Mouse (Mus musculus) hindbrain, embryonic 14.5 days (tissue): ENCODE results near the gene Trim28. TPM values are rescaled to one million over a fixed set of nuclear protein-coding genes. Genes with fewer than 3 reads are reported as not detected.
A peak's percentile ranks its signal among the peaks of the same experiment; 100 is the strongest.

Source experiments
- ATAC-seq: fragments of 200-750 bp; cut with Nextera tagmentation; 2 replicates; pipeline ENCODE4 v1.8.0; 2017; ENCODE audit warnings: moderate number of reproducible peaks, mild to moderate bottlenecking, moderate TSS enrichment, moderate library complexity; ENCODE audit not compliant: low FRiP score
- DNase-seq: peaks from one replicate; pipeline ENCODE4 v3.0.0-alpha.2; 2015; ENCODE audit warnings: low spot score
- H3K27ac ChIP-seq: fragments of 300-500 bp; sonication (generic); 2 replicates; pipeline ENCODE4 v1.5.1; 2014; ENCODE audit warnings: mild to moderate bottlenecking, moderate library complexity
- H3K27me3 ChIP-seq: fragments of 300-500 bp; sonication (generic); 2 replicates; pipeline ENCODE4 v1.6.1; 2014; ENCODE audit warnings: mild to moderate bottlenecking, low read length, mixed read lengths; ENCODE audit not compliant: control insufficient read depth, insufficient read depth
- H3K36me3 ChIP-seq: fragments of 300-500 bp; sonication (generic); replicated peaks from 2 replicates; pipeline ENCODE4 v1.6.1; 2014; ENCODE audit not compliant: control insufficient read depth, insufficient read depth
- H3K4me1 ChIP-seq: fragments of 300-500 bp; sonication (generic); replicated peaks from 2 replicates; pipeline ENCODE4 v1.6.1; 2014; ENCODE audit warnings: antibody characterized with exemption, low read length, mixed read lengths; ENCODE audit not compliant: control insufficient read depth, insufficient read depth
- H3K4me2 ChIP-seq: fragments of 300-500 bp; sonication (generic); replicated peaks from 2 replicates; pipeline ENCODE4 v1.6.1; 2014; ENCODE audit warnings: mild to moderate bottlenecking, moderate library complexity
- H3K4me3 ChIP-seq: fragments of 300-500 bp; sonication (generic); replicated peaks from 2 replicates; pipeline ENCODE4 v1.5.1; 2014; ENCODE audit warnings: mild to moderate bottlenecking, low read length
- H3K9ac ChIP-seq: fragments of 300-500 bp; sonication (generic); 2 replicates; pipeline ENCODE4 v1.6.1; 2014
- H3K9me3 ChIP-seq: fragments of 300-500 bp; sonication (generic); 2 replicates; pipeline ENCODE4 v1.6.1; 2016; ENCODE audit warnings: low read length; ENCODE audit not compliant: control insufficient read depth
- WGBS: fragments of 180-500 bp; shearing (Covaris S2); extraction: QIAGEN DNeasy Blood & Tissue Kit; methylation state at CpG from one replicate; pipeline ENCODE4 v1.1.7; 2014; 5-methylcytosine and 5-hydroxymethylcytosine counted together
- polyA plus RNA-seq: library from polyadenylated mRNA; unstranded; fragments of >200 nt; fragmentation: Nextera tagmentation; extraction: Ambion mirVana; gene quantifications from 2 replicates; pipeline ENCODE4 v1.2.1, GENCODE M21; 2014

Trim28 gene
- polyA plus RNA-seq, 1 experiment from 2014 or later: 271 TPM

GRCm38 (mm10) chr7:13036806-13037205, 37.9 kb downstream of the Trim28 start:
- Histone ChIP-seq H3K27me3 (peaks cover 5% of the 10 kb centered on the region), H3K4me1 (peaks cover 35% of the 10 kb centered on the region), H3K4me3 (peak overlapping the region; percentile 81), H3K4me2 (peak overlapping the region; percentile 87), H3K27ac (peak overlapping the region; percentile 99; the same call in 1 of the 2 replicates), H3K9me3 (no peaks in the 10 kb centered on the region), H3K9ac (peak overlapping the region; percentile 94), H3K36me3 (peaks cover 34% of the 10 kb centered on the region)
- DNase-seq (no peak), ATAC-seq (no peak)
- WGBS: 54% methylated on average over 4 of the region's 4 CpGs

- Histone ChIP-seq H3K4me3 (peak overlapping the region; percentile 81), H3K36me3 (peaks cover 29% of the 10 kb centered on the region), H3K27ac (peak overlapping the region; percentile 99), H3K4me2 (peak overlapping the region; percentile 87), H3K9ac (peak overlapping the region; percentile 94), H3K27me3 (peaks cover 10% of the 10 kb centered on the region), H3K4me1 (peaks cover 35% of the 10 kb centered on the region), H3K9me3 (no peaks in the 10 kb centered on the region)
- under 1% methylated on average over 29 of the region's 33 CpGs for WGBS
- no peak for ATAC-seq
- peak; percentile 26 for DNase-seq
These were observed 38.5 kb downstream of the Trim28 start for GRCm38 (mm10) chr7:13037366-13037765.

GRCm38 (mm10) chr7:13037901-13038555, 39.1 kb downstream of the Trim28 start, which contains the start of gene Ube2m:
Ube2m (minus strand) TSS chr7:13038275.
- peaks cover 17% of the 10 kb centered on the region for H3K27me3 ChIP-seq
- H3K9ac ChIP-seq: peak within 1 kb of the TSS; percentile 94
- DNase-seq: peak; percentile 100
- peaks cover 35% of the 10 kb centered on the region for H3K4me1 ChIP-seq
- peak within 1 kb of the TSS; percentile 87 for H3K4me2 ChIP-seq
- peak within 1 kb of the TSS; percentile 81 for H3K4me3 ChIP-seq
- no peaks in the 10 kb centered on the region for H3K9me3 ChIP-seq
- peaks cover 22% of the 10 kb centered on the region for H3K36me3 ChIP-seq
- under 1% methylated on average over 57 of the region's 65 CpGs for WGBS
- peak; percentile 90 for ATAC-seq
- peak within 1 kb of the TSS; percentile 99 for H3K27ac ChIP-seq

- 24% methylated on average over 15 of the region's 15 CpGs for WGBS
- Histone ChIP-seq H3K27ac (peak overlapping the region; percentile 99), H3K36me3 (peaks cover 18% of the 10 kb centered on the region), H3K9me3 (no peaks in the 10 kb centered on the region), H3K4me2 (peak overlapping the region; percentile 87), H3K27me3 (peaks cover 23% of the 10 kb centered on the region), H3K4me1 (peaks cover 31% of the 10 kb centered on the region), H3K4me3 (peak overlapping the region; percentile 81), H3K9ac (peak overlapping the region; percentile 94)
- ATAC-seq (no peak), DNase-seq (no peak)
These were observed 39.8 kb downstream of the Trim28 start for GRCm38 (mm10) chr7:13038621-13039169.

- ATAC-seq: no peak
- no peak overlapping the region for H3K27ac ChIP-seq
These were observed 40.3 kb downstream of the Trim28 start for GRCm38 (mm10) chr7:13039181-13039580.

GRCm38 (mm10) chr7:13041256-13041655, 42.3 kb downstream of the Trim28 start:
- Histone ChIP-seq H3K9me3 (no peaks in the 10 kb centered on the region), H3K9ac (no peak overlapping the region), H3K27me3 (peaks cover 43% of the 10 kb centered on the region), H3K4me2 (no peak overlapping the region), H3K4me1 (peaks cover 25% of the 10 kb centered on the region), H3K36me3 (peaks cover 5% of the 10 kb centered on the region), H3K27ac (no peak overlapping the region), H3K4me3 (no peak overlapping the region)
- DNase-seq (no peak), ATAC-seq (no peak)
- WGBS: 91% methylated on average over 1 of the region's 1 CpGs

More at GRCm38 (mm10) chr7:13039181-13039580, 40.3 kb downstream of the Trim28 start:
- peaks cover 27% of the 10 kb centered on the region for H3K27me3 ChIP-seq
- H3K4me2 ChIP-seq: peak overlapping the region; percentile 87
- H3K4me1 ChIP-seq: peaks cover 31% of the 10 kb centered on the region
- peak overlapping the region; percentile 81; the same call in 1 of the 2 replicates for H3K4me3 ChIP-seq
- WGBS: 92% methylated on average over 1 of the region's 1 CpGs
- peaks cover 18% of the 10 kb centered on the region for H3K36me3 ChIP-seq
- no peak for DNase-seq
- H3K9me3 ChIP-seq: no peaks in the 10 kb centered on the region
- H3K9ac ChIP-seq: peak overlapping the region; percentile 94

- 80% methylated on average over 6 of the region's 6 CpGs for WGBS
- peaks cover 43% of the 10 kb centered on the region for H3K27me3 ChIP-seq
- no peak overlapping the region for H3K27ac ChIP-seq
- DNase-seq: no peak
- no peak overlapping the region for H3K4me3 ChIP-seq
- no peaks in the 10 kb centered on the region for H3K9me3 ChIP-seq
- ATAC-seq: no peak
- H3K9ac ChIP-seq: no peak overlapping the region
- H3K4me2 ChIP-seq: no peak overlapping the region
- H3K36me3 ChIP-seq: no peaks in the 10 kb centered on the region
- peaks cover 16% of the 10 kb centered on the region for H3K4me1 ChIP-seq
These were observed 43.6 kb downstream of the Trim28 start for GRCm38 (mm10) chr7:13042511-13042910.

- 41% methylated on average over 16 of the region's 16 CpGs for WGBS
- H3K27me3 ChIP-seq: peaks cover 43% of the 10 kb centered on the region
- no peak overlapping the region; the same call in 1 of the 2 replicates for H3K27ac ChIP-seq
These were observed 44.2 kb downstream of the Trim28 start for GRCm38 (mm10) chr7:13043120-13043444.

GRCm38 (mm10) chr7:13043445-13044253, 44.7 kb downstream of the Trim28 start:
- ATAC-seq (peak; percentile 56), DNase-seq (peak; percentile 44)
- Histone ChIP-seq H3K4me2 (peak overlapping the region; percentile 96), H3K9ac (peak overlapping the region; percentile 84), H3K4me3 (peak overlapping the region; percentile 46), H3K4me1 (peaks cover 15% of the 10 kb centered on the region), H3K9me3 (no peaks in the 10 kb centered on the region), H3K27ac (peak overlapping the region; percentile 62), H3K27me3 (peaks cover 43% of the 10 kb centered on the region), H3K36me3 (no peaks in the 10 kb centered on the region)
- 3% methylated on average over 88 of the region's 88 CpGs for WGBS

More at GRCm38 (mm10) chr7:13043120-13043444, 44.2 kb downstream of the Trim28 start:
- H3K9ac ChIP-seq: peak overlapping the region; percentile 84
- DNase-seq (no peak), ATAC-seq (no peak)
- H3K4me2 ChIP-seq: peak overlapping the region; percentile 96
- H3K36me3 ChIP-seq: no peaks in the 10 kb centered on the region
- H3K9me3 ChIP-seq: no peaks in the 10 kb centered on the region
- peaks cover 16% of the 10 kb centered on the region for H3K4me1 ChIP-seq
- H3K4me3 ChIP-seq: peak overlapping the region; percentile 46
